Mouse (Mus musculus): ENCODE measurements around the gene Ccdc187. TPM values are rescaled to one million over a fixed set of nuclear protein-coding genes. Genes with fewer than 3 reads are reported as not detected.

The Ccdc187 gene
- polyA plus RNA-seq, 1 experiment from 2014 or later, result 0.21 TPM

DNA sequence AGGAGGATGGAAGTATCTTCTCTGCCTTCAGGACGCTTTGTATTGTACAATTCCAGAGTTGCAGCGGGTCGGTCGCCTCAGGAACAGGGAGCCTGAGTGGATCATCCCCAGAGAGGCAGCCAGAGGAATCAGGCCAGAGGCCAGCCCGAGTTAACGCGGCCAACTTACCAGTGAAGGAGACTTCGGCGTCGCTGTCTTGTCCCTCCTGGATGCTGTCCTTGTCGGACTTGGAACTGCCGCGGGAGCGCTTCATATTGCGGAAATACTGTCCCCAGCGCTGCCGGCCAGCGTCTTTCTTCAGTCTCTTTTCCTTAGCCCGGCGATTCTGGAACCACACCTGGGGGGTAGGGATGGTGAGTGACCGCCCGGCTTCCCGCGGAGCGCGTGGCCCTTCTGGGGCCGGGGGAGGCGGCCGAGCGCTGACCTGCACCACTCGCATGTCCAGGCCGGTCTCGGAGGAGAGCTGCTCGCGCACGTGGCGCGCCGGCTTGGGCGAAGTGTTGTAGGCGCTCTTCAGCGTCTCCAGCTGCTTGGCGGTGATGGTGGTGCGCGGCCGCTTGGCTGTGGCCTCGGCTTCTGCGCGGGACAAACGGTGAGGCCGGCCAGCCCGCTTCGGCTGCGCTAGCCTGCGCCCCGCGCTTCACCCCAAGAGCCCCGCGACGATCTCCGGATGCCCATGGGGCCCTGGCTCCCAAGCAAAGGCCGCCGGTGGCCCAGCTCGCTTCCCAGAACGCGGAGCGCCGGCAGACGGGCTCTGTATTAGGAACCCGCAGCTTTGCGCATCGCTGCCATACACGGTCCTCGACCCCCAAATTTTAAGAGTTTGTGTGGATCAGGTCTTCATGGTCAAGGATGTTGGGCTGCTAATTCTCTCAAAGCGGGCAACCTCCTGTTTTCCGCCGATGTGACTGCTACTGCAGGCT is 92.2 kb downstream of the Ccdc187 start:
- Histone ChIP-seq H3K4me2 (ENCODE audit: low read length) (peak overlapping the region; percentile 50), H3K4me3 (ENCODE audit: low read depth, low read length) (peak overlapping the region; percentile 30), H3K9me3 (replicated peaks; ENCODE audit: control insufficient read depth, low read length, poor library complexity, severe bottlenecking) (no peaks in the 10 kb centered on the region), H3K9ac (ENCODE audit: low read depth, low read length) (peak overlapping the region; percentile 17; the same call in 1 of the 2 replicates), H3K36me3 (ENCODE audit: control insufficient read depth, insufficient read depth, low read length) (no peaks in the 10 kb centered on the region), H3K27ac (ENCODE audit: low read length) (no peak overlapping the region), H3K4me1 (ENCODE audit: control insufficient read depth, insufficient read depth, low read length) (peaks cover 20% of the 10 kb centered on the region), H3K27me3 (ENCODE audit: control insufficient read depth, insufficient read depth, low read depth, low read length) (peaks cover 94% of the 10 kb centered on the region)
- WGBS, result under 1% methylated on average over 70 of the region's 77 CpGs
- ATAC-seq, result no peak

DNA sequence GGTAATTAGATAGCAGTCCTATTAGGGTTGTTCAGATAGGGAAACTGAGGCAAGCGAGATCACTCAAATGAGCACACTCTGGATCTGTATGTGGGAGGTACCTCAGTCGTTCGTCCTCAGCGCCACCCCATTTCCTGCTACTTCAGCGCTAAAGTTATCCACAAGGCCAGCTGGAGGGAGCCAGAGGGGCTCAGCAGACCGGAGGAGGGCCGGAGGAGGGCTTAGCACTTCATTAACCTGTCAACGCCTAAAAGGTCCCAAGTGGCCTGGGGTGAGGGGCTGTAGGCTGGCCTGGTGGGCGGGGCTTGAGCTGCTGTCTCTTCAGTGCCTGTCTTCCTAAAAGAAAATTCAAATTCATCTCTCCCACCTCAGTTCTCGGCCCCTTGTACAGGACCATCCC is 95.9 kb downstream of the Ccdc187 start:
- Histone ChIP-seq H3K9ac (ENCODE audit: low read depth, low read length) (0 out of 2 replicates have a peak overlapping the region, but pooled peaks have one; percentile 10), H3K4me2 (ENCODE audit: low read length) (no peak overlapping the region; the same call in 1 of the 2 replicates), H3K9me3 (replicated peaks; ENCODE audit: control insufficient read depth, low read length, poor library complexity, severe bottlenecking) (no peaks in the 10 kb centered on the region), H3K27ac (ENCODE audit: low read length) (no peak overlapping the region), H3K4me3 (ENCODE audit: low read depth, low read length) (no peak overlapping the region), H3K4me1 (ENCODE audit: control insufficient read depth, insufficient read depth, low read length) (peaks cover 16% of the 10 kb centered on the region), H3K36me3 (ENCODE audit: control insufficient read depth, insufficient read depth, low read length) (no peaks in the 10 kb centered on the region), H3K27me3 (ENCODE audit: control insufficient read depth, insufficient read depth, low read depth, low read length) (peaks cover 68% of the 10 kb centered on the region)
- WGBS, result under 1% methylated on average over 10 of the region's 10 CpGs
- no peak for ATAC-seq

DNA sequence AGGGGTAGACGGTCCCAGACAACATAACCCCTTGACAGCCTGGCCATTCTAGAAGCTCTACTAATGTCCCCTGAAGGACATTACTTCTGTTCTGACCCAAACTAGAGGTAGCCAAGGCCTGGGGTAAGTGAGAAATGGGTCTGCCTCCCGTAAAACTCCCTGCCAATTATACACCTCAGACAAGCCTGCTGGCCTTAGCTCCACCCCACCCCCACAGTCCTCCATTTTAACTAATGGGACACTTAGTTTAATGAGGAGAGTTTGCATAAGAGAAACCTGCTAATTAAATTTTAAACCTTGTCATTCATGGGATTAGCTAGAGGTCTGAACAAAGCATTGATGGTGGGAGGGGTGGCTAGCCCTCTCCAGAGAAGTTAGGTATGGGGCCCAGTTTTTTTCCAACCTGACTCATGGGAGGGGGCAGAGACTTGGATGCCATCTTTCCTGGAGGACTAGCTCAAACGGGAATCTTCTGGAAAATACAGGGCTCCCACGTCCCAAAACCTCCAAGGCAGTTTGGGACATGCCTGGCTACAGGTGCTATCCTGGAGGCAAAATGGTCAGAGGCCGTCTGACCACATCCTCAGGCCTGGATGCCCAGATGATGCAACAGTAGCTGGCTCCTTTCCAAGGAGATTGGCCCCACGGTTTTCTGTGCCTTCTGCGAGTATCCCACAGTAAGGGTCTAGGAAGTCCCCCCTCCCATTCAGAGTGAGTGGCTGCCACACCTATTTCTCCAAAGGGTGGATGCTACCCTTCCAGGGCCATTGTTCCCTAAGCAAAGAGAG is 99.6 kb downstream of the Ccdc187 start:
- no peaks in the 10 kb centered on the region for H3K9me3 ChIP-seq (replicated peaks; ENCODE audit: control insufficient read depth, low read length, poor library complexity, severe bottlenecking)
- no peak overlapping the region for H3K4me2 ChIP-seq (ENCODE audit: low read length)
- no peak for ATAC-seq
- H3K27me3 ChIP-seq (ENCODE audit: control insufficient read depth, insufficient read depth, low read depth, low read length), result peaks cover 36% of the 10 kb centered on the region
- 37% methylated on average over 7 of the region's 7 CpGs for WGBS
- H3K27ac ChIP-seq (ENCODE audit: low read length), result no peak overlapping the region
- H3K9ac ChIP-seq (ENCODE audit: low read depth, low read length), result no peak overlapping the region
- peaks cover 5% of the 10 kb centered on the region for H3K4me1 ChIP-seq (ENCODE audit: control insufficient read depth, insufficient read depth, low read length)
- H3K36me3 ChIP-seq (ENCODE audit: control insufficient read depth, insufficient read depth, low read length), result no peaks in the 10 kb centered on the region
- H3K4me3 ChIP-seq (ENCODE audit: low read depth, low read length), result no peak overlapping the region

Other genes with a start within 250 kb of the Ccdc187 start
- gene Nacc2, start 171.3 kb downstream of the Ccdc187 start, polyA plus RNA-seq (2015; fragmentation: Nextera tagmentation; extraction: Ambion mirVana), result 14.1 and 18.1 TPM in 2 replicates
- gene Lhx3, start 86.3 kb downstream of the Ccdc187 start, polyA plus RNA-seq (2015; fragmentation: Nextera tagmentation; extraction: Ambion mirVana), result not detected in 2 replicates
- gene Qsox2, start 57.0 kb downstream of the Ccdc187 start, polyA plus RNA-seq (2015; fragmentation: Nextera tagmentation; extraction: Ambion mirVana), result 17.2 and 18.4 TPM in 2 replicates
- 182 and 188 TPM in 2 replicates for gene Gpsm1, start 21.0 kb upstream of the Ccdc187 start, polyA plus RNA-seq (2015; fragmentation: Nextera tagmentation; extraction: Ambion mirVana)
- 24.7 and 27.2 TPM in 2 replicates for gene Dnlz, start 57.6 kb upstream of the Ccdc187 start, polyA plus RNA-seq (2015; fragmentation: Nextera tagmentation; extraction: Ambion mirVana)
- gene Card9, start 66.4 kb upstream of the Ccdc187 start, polyA plus RNA-seq (2015; fragmentation: Nextera tagmentation; extraction: Ambion mirVana), result 1.0 and 2.7 TPM in 2 replicates
- gene Snapc4, start 86.1 kb upstream of the Ccdc187 start, polyA plus RNA-seq (2015; fragmentation: Nextera tagmentation; extraction: Ambion mirVana), result 34.8 and 37.9 TPM in 2 replicates
- gene Entr1, start 94.8 kb upstream of the Ccdc187 start, polyA plus RNA-seq (2015; fragmentation: Nextera tagmentation; extraction: Ambion mirVana), result 175 and 182 TPM in 2 replicates
- gene Pmpca, start 94.8 kb upstream of the Ccdc187 start, polyA plus RNA-seq (2015; fragmentation: Nextera tagmentation; extraction: Ambion mirVana), result 90.0 and 96.5 TPM in 2 replicates
- 26.9 and 27.6 TPM in 2 replicates for gene Inpp5e, start 114.6 kb upstream of the Ccdc187 start, polyA plus RNA-seq (2015; fragmentation: Nextera tagmentation; extraction: Ambion mirVana)
- gene Sec16a, start 150.7 kb upstream of the Ccdc187 start, polyA plus RNA-seq (2015; fragmentation: Nextera tagmentation; extraction: Ambion mirVana), result 18.7 and 20.4 TPM in 2 replicates
- gene Notch1, start 222.1 kb upstream of the Ccdc187 start, polyA plus RNA-seq (2015; fragmentation: Nextera tagmentation; extraction: Ambion mirVana), result 10.7 and 11.4 TPM in 2 replicates